Mouse (Mus musculus) monocyte, adult 5-6 weeks (primary cell): ENCODE data around the gene Oaz2. TPM values are rescaled to one million over a fixed set of nuclear protein-coding genes. Genes with fewer than 3 reads are reported as not detected.

Experiments
- ATAC-seq: fragments of 153-309, 156-312 bp; replicated peaks from 2 replicates; pipeline ENCODE4 v1.8.0; 2017; ENCODE audit warnings: mild to moderate bottlenecking; ENCODE audit not compliant: low TSS enrichment, insufficient number of reproducible peaks, severe bottlenecking, poor library complexity, low FRiP score
- total RNA-seq: library from RNA; stranded (forward); fragments of 200-1000, 200-491, 200-594 nt; gene quantifications from 3 replicates; pipeline ENCODE4 v1.2.3, GENCODE M21; 2017

Gene Oaz2
- 72.0 to 107 TPM (median 78.2 TPM) in 3 replicates for total RNA-seq

DNA sequence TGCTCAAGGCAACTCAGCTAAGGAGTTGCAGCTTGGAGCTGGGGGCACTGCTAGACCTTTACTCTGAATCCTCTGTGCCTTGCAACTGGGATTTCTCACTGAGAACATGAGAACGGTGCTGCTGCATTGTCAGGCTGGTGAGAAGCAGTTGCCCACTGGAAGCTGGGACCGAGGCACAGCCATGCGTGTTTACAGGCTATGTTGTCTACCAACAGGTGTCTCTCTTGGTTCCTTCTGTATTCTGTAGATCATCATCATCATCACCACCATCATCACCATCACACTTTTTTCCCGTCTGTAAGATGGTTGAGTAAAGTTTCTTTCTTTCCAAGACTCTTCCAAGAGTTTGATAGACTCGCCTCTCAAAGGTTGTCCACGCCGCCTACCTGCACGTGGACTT lies at the start of gene Oaz2:
Oaz2 (plus strand) TSS at position 301 of the 400 bp plus-strand sequence.
- no peak for ATAC-seq

DNA sequence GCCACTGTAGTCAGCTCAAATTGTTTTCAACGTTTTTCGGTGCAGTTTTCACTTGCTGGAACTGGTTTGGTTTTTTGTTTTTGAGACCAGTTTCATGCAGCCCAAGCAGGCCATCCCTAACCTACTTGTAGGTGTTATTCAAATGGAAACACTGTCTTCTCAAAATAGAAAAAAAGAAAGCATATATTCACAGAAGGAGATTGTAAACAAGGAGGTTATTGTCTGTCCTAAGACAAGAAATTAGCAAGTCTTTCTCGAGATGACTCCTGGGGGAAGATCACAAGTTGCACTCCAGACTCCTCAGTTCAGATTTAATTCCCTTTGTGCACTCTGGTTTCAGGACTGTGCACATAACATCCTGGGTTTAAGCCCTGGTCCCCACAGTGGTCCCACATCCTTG lies 48.5 kb upstream of the Oaz2 start:
- ATAC-seq = no peak

DNA sequence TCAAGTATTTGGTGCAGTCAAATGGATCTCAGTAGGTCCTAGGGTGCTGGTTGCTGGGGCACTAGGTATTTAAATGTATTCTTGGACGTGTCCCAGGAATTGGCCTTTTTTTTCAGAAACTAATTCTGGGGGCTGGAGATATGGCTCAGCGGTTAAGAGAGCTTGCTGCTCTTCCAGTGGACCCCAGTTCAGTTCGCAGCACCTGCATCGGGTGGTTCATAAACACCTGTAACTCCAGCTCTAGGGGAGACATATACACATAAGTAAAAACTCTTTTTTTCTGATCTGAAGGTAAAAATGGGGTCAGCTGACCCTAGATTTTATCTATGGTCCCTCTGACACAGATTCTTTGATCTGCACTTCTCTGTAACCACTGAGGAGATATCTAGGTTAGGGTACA lies 46.6 kb upstream of the Oaz2 start:
- no peak for ATAC-seq

DNA sequence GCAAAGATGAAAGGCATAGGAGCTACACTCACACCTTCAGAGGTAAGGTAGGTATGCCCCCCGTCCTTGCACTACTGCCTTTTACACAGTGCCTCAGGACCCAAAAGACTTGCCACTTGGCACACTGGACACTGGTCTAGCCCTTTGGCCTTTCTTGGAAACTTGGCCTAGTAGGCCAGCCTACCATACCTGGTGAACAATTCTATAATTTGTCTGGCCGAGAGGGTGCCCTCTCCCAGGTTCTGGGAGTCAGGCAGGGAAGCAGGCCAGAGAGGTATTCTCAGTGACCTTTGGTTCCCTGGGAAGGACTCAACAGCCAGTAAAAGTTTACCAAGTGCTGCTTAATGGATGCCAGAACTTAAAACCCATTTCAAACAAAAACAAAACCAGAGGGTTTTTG lies 46.1 kb upstream of the Oaz2 start:
- ATAC-seq = no peak

DNA sequence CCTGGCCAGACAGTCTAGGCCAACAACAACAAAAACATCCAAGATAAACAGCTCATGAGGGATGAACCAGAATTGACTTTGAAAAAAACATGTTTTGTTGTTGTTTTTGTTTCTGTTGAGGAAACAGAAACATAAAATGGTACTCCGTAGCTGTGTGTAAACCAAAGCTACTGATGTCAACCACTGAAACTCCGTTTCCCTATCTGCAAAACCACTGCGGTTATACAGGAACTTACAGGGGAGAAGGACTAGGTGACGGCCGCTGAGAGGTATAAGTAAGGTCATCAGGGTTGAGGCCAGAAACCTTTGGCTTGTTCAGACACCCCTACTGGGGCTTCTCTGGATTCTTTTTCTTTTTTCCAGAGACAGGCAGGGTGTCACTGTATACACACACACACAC lies 45.0 kb upstream of the Oaz2 start:
- ATAC-seq = no peak

DNA sequence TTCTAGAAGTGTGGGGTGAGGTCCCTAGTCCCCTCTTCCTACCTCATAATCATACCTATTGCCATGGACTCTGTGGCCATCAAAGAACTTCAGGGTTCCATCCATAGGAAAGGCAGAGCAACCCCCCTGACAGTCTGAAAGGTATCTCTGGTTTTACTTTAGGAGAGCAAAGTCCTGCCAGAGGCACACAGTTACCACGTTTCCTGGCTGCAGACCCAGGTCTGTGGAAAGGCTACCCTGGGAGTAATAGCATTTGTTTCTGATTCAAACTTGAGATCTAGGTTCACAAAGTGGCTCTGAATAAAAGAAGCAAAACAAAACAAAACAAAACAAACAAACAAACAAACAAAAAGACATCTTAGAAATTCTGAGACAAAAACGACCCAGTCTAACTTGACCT lies 43.5 kb upstream of the Oaz2 start:
- ATAC-seq = no peak

DNA sequence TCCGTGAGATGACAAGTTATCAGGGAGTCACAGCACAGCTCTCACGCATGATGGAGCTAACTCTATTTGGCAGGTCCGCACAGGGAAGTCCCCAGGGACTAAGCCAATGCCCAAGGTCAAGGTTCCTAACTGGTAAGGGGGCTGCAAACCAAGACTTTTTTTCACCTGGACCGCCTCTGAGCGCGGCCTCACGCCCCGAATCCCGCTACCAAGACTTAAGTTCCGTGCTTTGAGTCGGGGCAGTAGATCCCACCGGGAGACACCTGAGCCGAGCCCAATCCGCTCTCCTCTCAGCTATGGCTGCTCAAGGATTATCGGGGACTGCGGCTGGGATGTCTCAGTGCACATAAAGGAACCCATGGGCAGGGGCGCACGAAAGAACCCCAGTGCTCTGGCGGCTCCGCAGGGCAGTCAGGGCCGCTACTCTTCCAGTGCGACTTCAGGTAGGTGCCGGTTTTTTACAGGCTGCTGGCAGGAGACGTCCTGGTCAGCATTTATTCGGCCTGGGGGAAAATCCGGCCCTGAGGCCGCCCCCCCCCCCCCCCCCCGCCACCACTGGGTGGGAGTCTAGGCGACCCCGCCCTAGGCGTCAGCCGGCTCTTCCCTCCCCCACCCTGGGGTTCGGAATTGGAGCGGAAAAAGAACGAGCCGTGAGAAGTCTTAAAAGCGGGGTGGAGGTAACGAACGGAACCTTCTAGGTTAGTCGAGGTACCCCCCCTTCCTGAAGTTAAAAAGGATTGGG lies 38.6 kb upstream of the Oaz2 start, which contains the start of gene Rbpms2:
Rbpms2 (plus strand) TSS at position 624 of the 742 bp plus-strand sequence.
- 0 out of 2 replicates have a peak, but pooled peaks have one; percentile 17 for ATAC-seq

DNA sequence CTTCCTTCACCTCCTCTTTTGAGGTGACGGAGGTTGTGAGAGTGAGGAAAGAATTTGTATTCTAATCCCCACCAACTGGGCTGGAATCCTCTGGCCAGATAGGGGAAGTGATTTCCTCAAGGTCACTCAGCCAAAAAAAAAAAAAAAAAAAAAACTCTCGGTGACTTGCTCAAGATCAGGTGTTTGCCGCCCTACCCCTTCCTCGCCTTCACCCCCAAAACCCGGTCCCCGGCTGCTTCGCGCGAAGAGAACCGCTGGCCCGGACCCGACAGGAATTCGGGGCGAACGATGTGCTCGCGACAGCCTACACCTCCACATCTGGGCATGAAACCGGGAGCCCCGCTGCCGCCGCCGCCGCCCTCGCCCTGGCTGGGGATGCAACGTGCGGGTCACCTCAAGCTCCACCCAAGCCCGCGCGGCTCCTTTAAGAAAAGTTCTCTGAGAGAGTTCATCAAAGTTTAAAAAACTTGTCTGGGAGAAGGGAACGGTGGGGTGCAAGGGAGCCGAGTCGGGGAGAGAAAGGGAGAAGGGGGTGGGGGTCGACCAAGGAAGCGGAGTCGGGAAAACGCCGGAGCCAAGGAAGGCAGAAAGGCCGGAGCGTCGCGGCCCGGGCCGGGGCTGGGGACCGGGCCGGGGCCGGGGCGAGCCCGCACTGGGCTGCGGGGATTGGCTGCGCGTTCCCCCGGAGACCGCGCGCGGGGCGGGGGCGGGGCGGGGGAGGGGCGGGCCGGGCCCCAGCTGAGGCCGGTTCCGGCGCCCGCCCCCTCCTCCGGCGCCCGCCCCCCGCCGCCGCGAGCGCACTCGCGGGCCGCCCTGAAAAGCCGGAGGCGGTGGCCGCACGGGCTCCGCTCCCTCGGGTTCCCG lies 37.8 kb upstream of the Oaz2 start:
- no peak for ATAC-seq

DNA sequence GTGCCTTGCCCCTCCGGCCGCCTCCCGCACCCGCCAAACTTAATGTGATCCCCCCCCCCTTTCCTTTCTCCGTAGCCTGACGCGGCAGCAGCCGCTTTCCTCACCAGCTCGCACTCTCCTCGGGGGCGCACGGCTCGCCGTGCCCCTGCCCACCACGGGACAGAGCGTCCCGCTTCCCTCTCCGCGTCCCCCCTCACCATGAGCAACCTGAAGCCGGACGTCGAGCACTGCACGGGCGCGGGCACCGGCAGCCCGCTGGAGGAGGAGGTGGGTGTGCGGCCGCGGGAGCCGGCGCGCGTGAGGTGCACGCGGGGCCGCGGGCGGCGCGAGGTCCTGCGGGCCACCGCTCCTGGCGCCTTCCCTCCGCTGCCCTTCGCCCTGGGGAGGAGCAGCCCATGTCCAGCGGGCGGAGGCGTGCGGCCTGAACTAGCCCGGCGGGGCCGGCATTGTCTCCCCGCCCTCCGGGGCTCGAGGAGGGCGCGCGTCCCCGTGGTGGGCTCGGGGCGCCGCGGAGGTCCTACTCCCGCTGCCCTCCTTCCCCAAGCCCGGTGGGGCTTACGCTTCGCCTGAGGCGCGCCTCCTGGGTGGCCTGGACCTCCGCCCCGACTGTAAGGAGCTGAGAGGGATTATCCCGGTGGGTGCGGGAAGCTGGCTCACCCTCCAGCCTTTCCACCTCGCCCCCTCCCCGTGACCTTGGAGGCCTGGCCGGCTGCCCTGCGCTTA lies 37.0 kb upstream of the Oaz2 start:
- no peak for ATAC-seq

DNA sequence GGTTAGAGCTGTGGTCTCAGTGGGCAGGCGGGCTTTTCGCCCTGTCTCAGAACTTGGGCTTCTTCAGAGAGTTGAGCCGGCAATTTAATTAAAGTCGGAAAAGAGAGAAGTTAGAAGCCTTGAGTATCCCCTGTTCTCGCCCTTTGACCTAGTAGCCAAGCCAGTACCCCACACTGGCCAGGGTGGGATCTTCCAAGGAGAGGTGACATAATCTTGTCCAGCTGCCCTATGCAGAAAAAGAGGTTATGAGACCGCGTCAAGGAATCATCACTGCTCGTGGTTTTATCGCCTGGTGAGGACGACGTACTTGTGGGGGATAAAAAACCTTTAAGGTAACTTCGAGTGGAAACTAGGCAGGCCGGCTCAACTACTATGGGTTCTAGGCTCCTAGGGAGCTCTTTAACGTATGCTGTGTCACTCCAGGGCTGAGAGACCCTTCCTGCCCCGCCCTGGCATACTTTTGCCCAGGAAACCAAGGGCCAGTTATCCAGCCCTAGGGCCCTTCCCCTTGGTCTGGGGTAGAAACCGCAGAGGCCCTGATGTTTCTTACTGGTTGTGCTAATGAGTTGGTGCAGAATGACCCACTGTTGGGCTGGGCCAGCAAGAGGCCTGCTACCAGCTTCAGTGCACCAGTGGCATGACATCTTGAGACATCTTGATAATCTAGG lies 36.3 kb upstream of the Oaz2 start:
- ATAC-seq = no peak

DNA sequence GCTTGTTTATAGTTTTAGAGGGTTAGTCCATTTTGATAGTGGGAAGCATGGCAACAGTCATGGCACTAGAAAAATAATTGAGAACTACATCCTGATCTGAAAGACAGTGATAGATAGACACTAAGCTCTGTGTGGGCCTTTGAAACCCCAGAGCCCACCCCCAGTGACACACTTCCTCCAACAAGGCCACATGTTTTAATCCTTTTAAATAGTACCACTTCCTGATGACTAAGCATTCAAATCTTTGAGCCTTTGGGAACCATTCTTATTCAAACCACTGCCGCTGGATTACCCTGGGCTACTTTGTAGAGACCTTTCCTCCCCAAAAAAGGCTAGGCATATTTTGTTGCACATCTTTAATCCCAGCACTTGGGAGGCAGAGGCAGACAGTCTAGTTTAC lies 32.0 kb upstream of the Oaz2 start:
- ATAC-seq = no peak

DNA sequence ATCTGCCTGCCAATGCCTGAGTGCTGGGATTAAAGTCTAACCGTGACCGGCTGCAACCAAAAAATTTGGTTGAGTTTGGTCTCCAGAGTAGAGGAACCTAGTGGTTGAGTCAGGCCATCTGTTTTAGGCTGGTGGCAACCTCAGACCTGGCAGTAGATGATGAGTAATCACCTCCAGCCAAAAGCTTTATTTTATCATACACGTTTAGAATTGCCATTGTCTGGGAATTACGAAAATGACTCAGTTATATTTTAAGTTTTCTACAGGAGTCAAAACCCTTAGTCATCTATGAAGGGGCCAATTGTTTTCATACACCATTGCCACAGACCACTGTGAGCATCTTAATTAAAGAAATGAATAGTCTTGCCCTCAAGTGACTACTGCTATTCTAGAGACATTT lies 30.9 kb upstream of the Oaz2 start:
- ATAC-seq = no peak

DNA sequence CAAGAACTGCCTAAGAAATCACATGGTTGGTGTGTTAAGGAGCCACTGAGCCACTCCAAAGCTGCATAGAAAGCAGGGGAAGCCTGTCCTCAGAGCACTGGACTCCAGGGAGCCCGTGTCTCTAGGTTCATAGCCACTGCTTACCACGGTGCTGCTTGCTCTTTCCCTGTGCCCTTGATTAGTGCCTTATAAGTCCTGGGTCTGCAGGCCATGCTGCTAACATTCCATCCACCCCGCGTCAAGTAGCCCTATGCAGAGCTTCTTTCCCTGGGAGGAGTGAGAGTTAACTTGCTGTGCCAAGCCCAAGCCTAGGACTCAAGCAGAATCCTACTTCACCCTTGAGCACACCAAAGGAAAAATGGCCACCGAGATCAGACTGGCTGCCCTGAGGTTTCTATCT lies 28.7 kb upstream of the Oaz2 start:
- ATAC-seq = no peak

DNA sequence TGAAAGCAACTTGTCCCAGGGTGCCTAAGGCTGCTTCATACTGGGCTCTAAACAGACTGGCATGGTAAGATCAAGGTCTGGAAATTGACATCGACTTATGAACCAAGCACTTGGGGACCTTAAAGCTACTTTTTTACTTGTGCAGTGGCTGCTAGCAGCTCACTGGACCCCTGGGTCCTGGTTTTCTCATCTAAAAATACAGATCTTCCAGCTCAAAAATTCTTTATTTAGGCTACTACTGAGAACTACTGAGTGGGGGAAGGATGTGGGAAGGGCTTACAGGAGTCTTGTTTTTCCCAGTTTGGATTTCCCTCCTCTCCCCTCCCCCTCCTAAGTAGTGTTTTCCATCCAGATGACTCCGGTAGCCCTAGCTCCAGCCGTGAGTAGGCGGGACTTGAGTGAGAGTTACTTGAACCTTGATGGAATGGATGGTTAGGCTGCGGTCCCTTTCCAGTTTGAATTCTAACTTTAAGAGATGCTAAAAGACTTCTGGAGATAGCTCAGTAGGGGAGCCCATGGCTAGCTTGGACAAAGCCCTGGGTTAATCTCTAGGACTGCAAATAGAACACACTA lies 26.9 kb upstream of the Oaz2 start:
- ATAC-seq = no peak

DNA sequence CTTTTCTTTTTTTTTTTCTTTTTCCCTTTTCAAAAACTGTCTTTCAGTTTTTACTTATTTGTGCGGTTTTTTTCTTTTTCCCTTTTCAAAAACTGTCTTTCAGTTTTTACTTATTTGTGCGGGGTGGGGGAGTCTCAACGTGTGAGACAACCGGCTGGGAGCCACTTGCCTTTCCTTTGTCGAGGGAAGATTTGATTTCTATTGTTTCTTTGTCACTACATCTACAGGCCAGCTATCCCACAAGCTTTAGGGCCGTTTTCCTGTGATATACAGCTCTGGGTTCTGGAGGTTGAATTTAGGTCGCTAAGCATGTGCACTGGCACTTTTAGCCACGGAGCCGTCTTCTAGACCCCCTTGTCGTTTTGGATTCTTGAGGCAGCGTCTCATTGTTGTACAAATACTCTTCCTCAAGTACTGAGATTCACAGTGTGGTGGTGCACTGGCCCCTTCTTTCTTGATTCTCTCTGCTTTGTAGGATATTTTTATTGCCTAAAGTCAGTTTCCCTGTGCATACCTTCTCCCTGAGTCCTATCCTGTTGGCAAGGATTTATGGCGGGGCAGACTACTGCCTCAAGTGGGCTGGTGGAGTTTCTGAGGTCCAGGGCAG lies 26.3 kb upstream of the Oaz2 start:
- no peak for ATAC-seq

DNA sequence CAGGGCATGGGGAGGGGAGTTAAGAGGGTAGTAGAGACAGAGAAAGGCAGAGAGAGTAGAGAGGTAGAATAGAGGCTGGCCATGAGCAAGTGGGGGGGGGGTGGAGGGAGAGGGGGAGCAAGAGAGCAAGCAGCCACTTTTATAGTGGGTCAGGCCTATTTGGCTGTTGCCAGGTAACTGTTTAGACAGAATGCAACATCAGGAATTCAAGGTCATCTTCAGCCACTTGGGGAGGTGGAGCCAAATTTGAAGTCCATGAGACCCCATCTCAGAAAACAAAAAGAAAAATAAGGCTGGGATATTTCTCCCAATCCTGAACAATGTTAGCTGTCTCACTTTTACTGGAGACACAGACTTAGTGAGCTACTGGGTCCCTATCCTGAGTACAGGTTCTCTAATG lies 25.3 kb upstream of the Oaz2 start:
- ATAC-seq = no peak

DNA sequence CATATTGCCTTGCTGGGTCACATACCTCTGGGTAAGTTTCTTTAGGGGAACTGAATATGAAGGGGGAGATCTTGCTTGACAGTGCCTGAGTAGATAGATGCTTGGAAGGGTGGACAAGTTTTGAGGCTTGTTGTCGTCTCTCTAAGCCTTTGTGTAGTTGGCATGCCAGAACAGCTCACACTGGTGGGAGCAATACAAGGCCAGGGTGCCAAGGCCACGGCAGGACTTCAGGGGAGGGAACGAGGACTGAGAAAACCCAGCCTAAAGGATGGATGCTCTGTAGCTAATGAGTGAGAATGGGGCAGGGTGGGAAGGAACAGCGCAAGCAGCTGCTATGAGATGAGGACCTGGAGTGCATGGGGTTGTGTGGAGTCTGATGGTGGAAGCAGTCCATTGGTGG lies 22.8 kb upstream of the Oaz2 start:
- ATAC-seq = no peak

DNA sequence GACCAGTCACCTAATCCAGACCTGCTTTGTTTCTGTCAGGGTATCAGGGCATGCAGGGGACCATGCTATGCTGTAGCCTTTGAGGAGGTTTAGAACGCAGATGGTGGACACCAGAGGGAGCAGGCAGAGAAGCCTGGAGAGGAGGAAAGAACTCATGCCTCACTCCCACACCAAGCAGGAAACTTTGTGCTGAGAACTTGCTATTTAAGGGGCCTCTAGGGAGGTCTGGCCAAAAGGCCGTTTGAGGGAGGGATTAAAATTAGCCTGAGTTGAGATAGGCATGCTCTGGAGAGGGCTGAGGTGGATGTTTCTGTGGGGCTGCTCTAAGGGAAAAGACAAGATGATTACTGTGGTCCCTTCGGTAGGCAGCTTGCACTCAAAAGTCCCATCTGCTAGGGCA lies 21.8 kb upstream of the Oaz2 start:
- ATAC-seq = no peak
